Mouse (Mus musculus): Measurements from ENCODE around the gene Ltbp4. TPM values are rescaled to one million over a fixed set of nuclear protein-coding genes. Genes with fewer than 3 reads are reported as not detected.

Ltbp4 gene
- polyA plus RNA-seq, 1 experiment from 2014 or later: 7.0 TPM

- H3K27me3 ChIP-seq (ENCODE audit: control insufficient read depth, insufficient read depth, low read length): no peaks in the 10 kb centered on the region
- no peak overlapping the region for H3K4me3 ChIP-seq (ENCODE audit: low read depth, low read length)
- ATAC-seq (ENCODE audit: insufficient read depth, low FRiP score, low TSS enrichment) (no peak), DNase-seq (ENCODE audit: low spot score) (no peak)
- 55% methylated on average over 2 of the region's 2 CpGs for WGBS
- no peaks in the 10 kb centered on the region for H3K9me3 ChIP-seq (ENCODE audit: control insufficient read depth, low read length)
- no peaks in the 10 kb centered on the region for H3K4me1 ChIP-seq (ENCODE audit: control insufficient read depth, insufficient read depth, low read length)
- H3K9ac ChIP-seq (ENCODE audit: low read length): no peak overlapping the region
- no peaks in the 10 kb centered on the region for H3K36me3 ChIP-seq (ENCODE audit: control insufficient read depth, insufficient read depth, low read length)
- no peak overlapping the region for H3K4me2 ChIP-seq (ENCODE audit: low read depth)
- no peak overlapping the region for H3K27ac ChIP-seq (ENCODE audit: low read depth, low read length)
Measured at GRCm38 (mm10) chr7:27290555-27290954, 46.9 kb downstream of the Ltbp4 start.

GRCm38 (mm10) chr7:27288732-27289131 is 48.8 kb downstream of the Ltbp4 start:
- no peak overlapping the region for H3K27ac ChIP-seq (ENCODE audit: low read depth, low read length)
- H3K36me3 ChIP-seq (ENCODE audit: control insufficient read depth, insufficient read depth, low read length): no peaks in the 10 kb centered on the region
- WGBS: 88% methylated on average over 7 of the region's 7 CpGs
- ATAC-seq (ENCODE audit: insufficient read depth, low FRiP score, low TSS enrichment) (no peak), DNase-seq (ENCODE audit: low spot score) (no peak)
- no peak overlapping the region for H3K4me3 ChIP-seq (ENCODE audit: low read depth, low read length)
- no peaks in the 10 kb centered on the region for H3K9me3 ChIP-seq (ENCODE audit: control insufficient read depth, low read length)
- H3K4me1 ChIP-seq (ENCODE audit: control insufficient read depth, insufficient read depth, low read length): no peaks in the 10 kb centered on the region
- no peak overlapping the region for H3K9ac ChIP-seq (ENCODE audit: low read length)
- H3K4me2 ChIP-seq (ENCODE audit: low read depth): no peak overlapping the region
- no peaks in the 10 kb centered on the region for H3K27me3 ChIP-seq (ENCODE audit: control insufficient read depth, insufficient read depth, low read length)

DNA sequence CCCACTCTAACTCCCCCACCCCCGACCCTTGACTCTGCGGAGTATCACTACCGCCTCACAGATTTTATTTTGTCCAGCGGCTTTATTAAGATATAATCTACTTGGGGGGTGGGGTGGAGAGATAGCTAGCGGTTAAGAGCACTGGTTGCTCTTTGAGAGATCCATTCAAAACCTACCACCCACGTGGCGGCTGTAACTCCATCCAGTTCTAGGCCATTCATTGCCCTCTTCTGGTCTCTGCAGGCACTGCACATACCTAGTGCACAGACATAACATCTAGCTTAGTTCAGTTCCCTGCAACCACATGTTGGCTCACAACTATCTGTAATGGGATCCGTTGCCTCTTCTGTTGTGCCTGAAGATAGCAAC is 51.8 kb downstream of the Ltbp4 start:
- peak; percentile 73 for DNase-seq (ENCODE audit: low spot score)
- Histone ChIP-seq H3K27me3 (ENCODE audit: control insufficient read depth, insufficient read depth, low read length) (no peaks in the 10 kb centered on the region), H3K36me3 (ENCODE audit: control insufficient read depth, insufficient read depth, low read length) (peaks cover 4% of the 10 kb centered on the region), H3K9ac (ENCODE audit: low read length) (no peak overlapping the region), H3K4me2 (ENCODE audit: low read depth) (peak overlapping the region; percentile 30), H3K4me3 (ENCODE audit: low read depth, low read length) (no peak overlapping the region), H3K27ac (ENCODE audit: low read depth, low read length) (no peak overlapping the region), H3K9me3 (ENCODE audit: control insufficient read depth, low read length) (no peaks in the 10 kb centered on the region), H3K4me1 (ENCODE audit: control insufficient read depth, insufficient read depth, low read length) (no peaks in the 10 kb centered on the region)
- ATAC-seq (ENCODE audit: insufficient read depth, low FRiP score, low TSS enrichment): peak; percentile 65
- WGBS: 5% methylated on average over 8 of the region's 8 CpGs

DNA sequence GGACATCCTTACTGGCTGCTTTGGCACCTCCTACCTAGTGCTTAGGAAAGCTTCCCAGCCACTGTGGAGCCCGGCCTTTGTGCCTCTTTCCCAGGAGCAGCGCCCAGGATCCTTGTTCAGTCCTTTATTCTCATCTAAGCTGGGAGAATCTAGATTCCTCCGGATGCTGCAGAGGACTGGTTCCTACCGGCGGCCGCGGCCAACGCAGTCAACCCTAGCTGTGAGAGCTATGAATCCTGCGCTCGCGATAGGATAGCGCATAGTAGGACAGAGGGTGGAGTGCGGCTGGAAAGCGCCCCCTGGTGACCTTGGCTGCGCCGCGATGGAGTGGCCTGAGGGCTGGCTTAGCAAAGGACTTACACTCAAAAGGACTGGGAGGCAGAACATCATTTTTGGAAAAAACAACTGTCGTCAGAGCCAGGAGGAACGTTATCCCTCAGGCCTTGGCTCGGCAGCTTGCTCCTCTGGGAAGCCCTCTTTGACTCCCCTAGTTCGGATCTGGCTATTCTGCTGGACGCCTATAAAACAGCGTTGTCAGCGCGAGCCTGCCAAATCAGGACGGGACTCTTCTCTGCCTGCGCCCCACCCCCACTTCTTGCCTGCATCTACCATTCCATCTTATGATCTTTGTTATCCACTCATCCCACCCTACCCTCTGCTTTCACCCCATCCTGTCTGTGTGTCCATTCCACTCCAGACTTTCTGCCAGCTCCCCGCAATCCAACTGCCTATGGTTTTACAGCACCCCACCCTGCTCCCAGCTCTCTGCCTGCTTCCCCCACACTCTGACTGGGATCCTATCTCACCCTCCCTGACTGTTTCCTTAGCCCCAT is 52.4 kb downstream of the Ltbp4 start:
- Histone ChIP-seq H3K27me3 (ENCODE audit: control insufficient read depth, insufficient read depth, low read length) (no peaks in the 10 kb centered on the region), H3K9ac (ENCODE audit: low read length) (no peak overlapping the region), H3K27ac (ENCODE audit: low read depth, low read length) (no peak overlapping the region), H3K9me3 (ENCODE audit: control insufficient read depth, low read length) (no peaks in the 10 kb centered on the region), H3K4me2 (ENCODE audit: low read depth) (peak overlapping the region; percentile 30), H3K4me3 (ENCODE audit: low read depth, low read length) (no peak overlapping the region), H3K4me1 (ENCODE audit: control insufficient read depth, insufficient read depth, low read length) (no peaks in the 10 kb centered on the region), H3K36me3 (ENCODE audit: control insufficient read depth, insufficient read depth, low read length) (peaks cover 4% of the 10 kb centered on the region)
- ATAC-seq (ENCODE audit: insufficient read depth, low FRiP score, low TSS enrichment) (peak; percentile 53; the same call in 1 of the 2 replicates), DNase-seq (ENCODE audit: low spot score) (peak; percentile 48)
- 2% methylated on average over 28 of the region's 28 CpGs for WGBS

DNA sequence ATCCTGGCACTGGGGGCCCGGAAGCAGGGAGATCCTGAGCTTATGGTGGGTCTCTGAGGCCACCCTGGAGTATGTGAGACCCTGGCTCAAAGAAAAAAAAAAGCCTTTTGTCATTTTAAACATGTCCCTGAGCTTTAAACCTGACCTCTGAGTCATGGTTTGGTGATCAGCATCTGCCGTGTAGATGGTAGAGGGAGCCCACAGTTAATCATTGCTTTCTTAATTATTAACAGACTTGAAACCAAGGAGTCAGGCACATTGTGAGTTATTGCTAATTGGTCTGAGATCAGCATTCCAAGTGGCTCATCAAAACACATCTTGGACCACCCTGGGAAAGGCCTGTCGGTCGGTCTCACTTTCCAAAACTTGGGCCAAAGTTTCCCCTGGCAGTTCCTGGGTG is 55.3 kb downstream of the Ltbp4 start:
- H3K4me2 ChIP-seq (ENCODE audit: low read depth): no peak overlapping the region

GRCm38 (mm10) chr7:27281717-27282116 is 55.8 kb downstream of the Ltbp4 start:
- H3K27me3 ChIP-seq (ENCODE audit: control insufficient read depth, insufficient read depth, low read length): no peaks in the 10 kb centered on the region
- DNase-seq (ENCODE audit: low spot score) (no peak), ATAC-seq (ENCODE audit: insufficient read depth, low FRiP score, low TSS enrichment) (no peak)
- peaks cover 9% of the 10 kb centered on the region for H3K36me3 ChIP-seq (ENCODE audit: control insufficient read depth, insufficient read depth, low read length)
- no peak overlapping the region for H3K4me2 ChIP-seq (ENCODE audit: low read depth)
- no peak overlapping the region for H3K27ac ChIP-seq (ENCODE audit: low read depth, low read length)
- 66% methylated on average over 13 of the region's 13 CpGs for WGBS
- no peak overlapping the region for H3K4me3 ChIP-seq (ENCODE audit: low read depth, low read length)
- no peaks in the 10 kb centered on the region for H3K4me1 ChIP-seq (ENCODE audit: control insufficient read depth, insufficient read depth, low read length)
- no peak overlapping the region for H3K9ac ChIP-seq (ENCODE audit: low read length)
- no peaks in the 10 kb centered on the region for H3K9me3 ChIP-seq (ENCODE audit: control insufficient read depth, low read length)

More for the DNA sequence above, 55.3 kb downstream of the Ltbp4 start:
- ATAC-seq (ENCODE audit: insufficient read depth, low FRiP score, low TSS enrichment) (no peak), DNase-seq (ENCODE audit: low spot score) (no peak)
- Histone ChIP-seq H3K9ac (ENCODE audit: low read length) (no peak overlapping the region), H3K36me3 (ENCODE audit: control insufficient read depth, insufficient read depth, low read length) (peaks cover 9% of the 10 kb centered on the region), H3K4me3 (ENCODE audit: low read depth, low read length) (no peak overlapping the region), H3K4me1 (ENCODE audit: control insufficient read depth, insufficient read depth, low read length) (no peaks in the 10 kb centered on the region), H3K9me3 (ENCODE audit: control insufficient read depth, low read length) (no peaks in the 10 kb centered on the region), H3K27me3 (ENCODE audit: control insufficient read depth, insufficient read depth, low read length) (no peaks in the 10 kb centered on the region), H3K27ac (ENCODE audit: low read depth, low read length) (no peak overlapping the region)
- WGBS: 54% methylated on average over 4 of the region's 4 CpGs

DNA sequence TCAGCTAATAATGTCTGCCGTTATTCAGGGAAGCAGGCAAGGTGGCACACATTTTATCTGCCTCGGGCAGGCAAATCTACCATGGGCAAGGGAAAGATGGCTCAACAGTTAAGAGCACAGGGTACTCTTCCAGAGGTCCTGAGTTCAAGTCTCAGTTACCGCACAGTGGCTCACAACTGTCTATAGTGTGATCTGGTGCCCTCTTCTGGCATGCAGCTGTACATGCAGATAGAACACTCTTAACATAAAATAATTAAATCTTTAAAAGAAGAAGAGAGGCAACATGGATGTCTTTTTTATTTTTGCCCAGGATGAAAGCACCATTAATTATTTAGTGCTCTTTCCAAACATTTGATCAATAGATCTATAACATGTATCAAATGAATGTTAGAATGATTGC is 60.3 kb downstream of the Ltbp4 start:
- DNase-seq (ENCODE audit: low spot score) (no peak), ATAC-seq (ENCODE audit: insufficient read depth, low FRiP score, low TSS enrichment) (no peak)
- Histone ChIP-seq H3K36me3 (ENCODE audit: control insufficient read depth, insufficient read depth, low read length) (peaks cover 15% of the 10 kb centered on the region), H3K4me2 (ENCODE audit: low read depth) (no peak overlapping the region), H3K9me3 (ENCODE audit: control insufficient read depth, low read length) (no peaks in the 10 kb centered on the region; the same call in 1 of the 2 replicates), H3K4me3 (ENCODE audit: low read depth, low read length) (no peak overlapping the region), H3K4me1 (ENCODE audit: control insufficient read depth, insufficient read depth, low read length) (no peaks in the 10 kb centered on the region), H3K27ac (ENCODE audit: low read depth, low read length) (no peak overlapping the region), H3K9ac (ENCODE audit: low read length) (no peak overlapping the region), H3K27me3 (ENCODE audit: control insufficient read depth, insufficient read depth, low read length) (no peaks in the 10 kb centered on the region)
- WGBS: 88% methylated on average over 3 of the region's 3 CpGs

GRCm38 (mm10) chr7:27276021-27276420 is 61.5 kb downstream of the Ltbp4 start:
- Histone ChIP-seq H3K4me1 (ENCODE audit: control insufficient read depth, insufficient read depth, low read length) (no peaks in the 10 kb centered on the region), H3K4me2 (ENCODE audit: low read depth) (no peak overlapping the region), H3K9me3 (ENCODE audit: control insufficient read depth, low read length) (no peaks in the 10 kb centered on the region; the same call in 1 of the 2 replicates), H3K27ac (ENCODE audit: low read depth, low read length) (no peak overlapping the region), H3K36me3 (ENCODE audit: control insufficient read depth, insufficient read depth, low read length) (peaks cover 19% of the 10 kb centered on the region), H3K27me3 (ENCODE audit: control insufficient read depth, insufficient read depth, low read length) (no peaks in the 10 kb centered on the region), H3K4me3 (ENCODE audit: low read depth, low read length) (no peak overlapping the region), H3K9ac (ENCODE audit: low read length) (no peak overlapping the region)
- ATAC-seq (ENCODE audit: insufficient read depth, low FRiP score, low TSS enrichment): no peak
- no peak for DNase-seq (ENCODE audit: low spot score)
- WGBS: 66% methylated on average over 7 of the region's 7 CpGs

DNA sequence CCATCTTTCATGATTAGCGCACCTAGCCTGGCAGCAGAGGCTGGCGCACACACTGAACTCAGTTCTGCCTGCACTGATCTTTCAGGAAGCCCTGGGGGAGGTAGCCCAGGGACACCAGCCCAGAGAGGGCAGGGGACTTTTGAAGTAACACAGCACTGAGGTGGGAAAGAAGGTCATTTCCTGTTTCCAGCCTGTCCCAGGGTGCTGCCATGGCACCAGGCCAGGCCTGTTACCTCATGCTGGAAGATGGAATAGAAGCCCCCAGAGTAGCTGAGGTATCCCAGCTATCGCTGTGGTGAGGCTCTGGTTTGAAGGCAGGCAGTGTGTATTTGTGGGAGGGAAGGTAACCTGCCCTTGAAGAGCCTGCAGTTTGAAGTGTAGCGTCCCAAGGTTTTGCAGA is 62.6 kb downstream of the Ltbp4 start:
- Histone ChIP-seq H3K9ac (ENCODE audit: low read length) (no peak overlapping the region), H3K36me3 (ENCODE audit: control insufficient read depth, insufficient read depth, low read length) (peaks cover 21% of the 10 kb centered on the region)
- DNase-seq (ENCODE audit: low spot score): no peak

More for the DNA sequence above, 62.6 kb downstream of the Ltbp4 start:
- Histone ChIP-seq H3K4me1 (ENCODE audit: control insufficient read depth, insufficient read depth, low read length) (no peaks in the 10 kb centered on the region), H3K27me3 (ENCODE audit: control insufficient read depth, insufficient read depth, low read length) (no peaks in the 10 kb centered on the region), H3K27ac (ENCODE audit: low read depth, low read length) (no peak overlapping the region), H3K4me3 (ENCODE audit: low read depth, low read length) (no peak overlapping the region), H3K9me3 (ENCODE audit: control insufficient read depth, low read length) (no peaks in the 10 kb centered on the region; the same call in 1 of the 2 replicates), H3K4me2 (ENCODE audit: low read depth) (no peak overlapping the region)
- no peak for ATAC-seq (ENCODE audit: insufficient read depth, low FRiP score, low TSS enrichment)
- 93% methylated on average over 4 of the region's 4 CpGs for WGBS
